Comparison of ENCODE assay signal across 9 mouse cellular contexts in the genomic region with DNA sequence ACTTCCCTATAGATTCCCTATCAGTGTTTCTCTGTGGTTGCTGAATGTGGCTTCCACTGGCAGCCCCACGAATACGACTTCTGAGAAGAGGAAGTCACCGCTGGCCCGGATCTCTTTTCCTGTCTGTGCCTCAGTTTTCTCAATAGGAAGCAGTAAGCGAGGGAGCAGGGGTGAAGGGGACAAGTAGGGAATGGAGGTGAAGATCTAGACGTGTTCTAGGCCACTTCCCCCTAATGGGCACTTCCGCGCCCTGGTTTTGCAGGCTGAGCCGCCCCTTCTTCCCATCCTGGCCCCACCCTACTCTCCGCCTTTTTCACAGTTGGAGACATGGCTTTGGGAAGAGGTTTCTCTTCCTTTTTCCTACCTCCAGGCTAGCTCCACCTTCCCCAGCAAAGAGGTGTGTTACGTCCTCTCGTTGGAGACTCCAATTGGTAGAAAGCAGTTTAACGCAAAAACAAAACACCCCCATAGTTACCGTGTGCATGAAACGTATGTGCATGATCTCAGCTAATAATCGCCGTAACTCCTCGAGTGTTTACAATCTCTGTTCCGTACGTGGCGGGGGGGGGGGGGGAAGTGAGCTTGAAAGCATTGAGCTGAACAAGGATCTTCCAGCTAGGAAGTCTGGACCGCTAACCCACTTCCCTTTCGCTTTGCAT. TPM values are rescaled to one million over a fixed set of nuclear protein-coding genes. Genes with fewer than 3 reads are reported as not detected.
DNase-seq lines count a peak whose midpoint lies in the region; ATAC-seq and TF ChIP-seq lines count a peak whose summit lies in the region.
"Had no signal": no experiment of that assay in that cellular context is flagged by ENCODE, and none has a peak within 500 bp of the region (broad histone marks: within the 10 kb centered on the region; RNA-seq: fewer than 3 reads in every experiment).

No protein-coding gene starts in this region.

- H3K4me2 ChIP-seq in heart, embryonic 11.5 days = peak overlapping the region; percentile 98
- H3K4me2 ChIP-seq in lung, postnatal 0 days (replicated peaks; ENCODE audit: low read depth, low read length) = peak overlapping the region; percentile 96

- H3K9ac ChIP-seq in heart, embryonic 11.5 days (ENCODE audit: low read depth, low read length) = peak overlapping the region; percentile 79
- peak overlapping the region; percentile 63 for H3K9ac ChIP-seq in lung, postnatal 0 days (replicated peaks; ENCODE audit: low read depth)

- no peak; the same call in 1 of the 2 replicates for TF ChIP-seq EP300 in lung, postnatal 0 days (IDR thresholded peaks at IDR 0.05)

- peaks cover 2% of the 10 kb centered on the region; the same call in 1 of the 2 replicates for H3K27me3 ChIP-seq in heart, embryonic 11.5 days (ENCODE audit: control insufficient read depth, insufficient read depth, low read length)
- H3K27me3 ChIP-seq in lung, postnatal 0 days (replicated peaks; ENCODE audit: insufficient read depth, low read length) = no peaks in the 10 kb centered on the region

- WGBS in heart, embryonic 11.5 days (ENCODE audit: insufficient replicate concordance) = 3% methylated on average over 23 of the region's 23 CpGs
- under 1% methylated on average over 23 of the region's 23 CpGs for WGBS in lung, postnatal 0 days

- H3K36me3 ChIP-seq in heart, embryonic 11.5 days (ENCODE audit: control insufficient read depth, insufficient read depth, low read length) = no peaks in the 10 kb centered on the region
- H3K36me3 ChIP-seq in lung, postnatal 0 days (ENCODE audit: insufficient read depth, low read length) = no peaks in the 10 kb centered on the region

- peak overlapping the region; percentile 76 for H3K4me3 ChIP-seq in heart, embryonic 11.5 days (ENCODE audit: low read depth, low read length)
- peak overlapping the region; percentile 63 for H3K4me3 ChIP-seq in lung, postnatal 0 days (ENCODE audit: low read depth, low read length)

- no peaks in the 10 kb centered on the region for H3K9me3 ChIP-seq in heart, embryonic 11.5 days (replicated peaks; ENCODE audit: control insufficient read depth, low read length)
- H3K9me3 ChIP-seq in lung, postnatal 0 days (ENCODE audit: low read length) = no peaks in the 10 kb centered on the region

- peak; percentile 41 for TF ChIP-seq CTCF in lung, postnatal 0 days (IDR thresholded peaks at IDR 0.05)

- peak; percentile 53 for ATAC-seq in CD4-positive, CD25-positive, alpha-beta regulatory T cell, adult 4 months
- ATAC-seq in activated CD4-positive, CD25-positive, alpha-beta regulatory T cell, adult 4 months = peak; percentile 44
- ATAC-seq in heart, embryonic 11.5 days (replicated peaks; ENCODE audit: insufficient number of reproducible peaks, low FRiP score, low TSS enrichment) = peak; percentile 22
- peak; percentile 67 for ATAC-seq in lung, postnatal 0 days

- H3K4me1 ChIP-seq in heart, embryonic 11.5 days (ENCODE audit: control insufficient read depth, insufficient read depth, low read length) = peaks cover 9% of the 10 kb centered on the region; the same call in 1 of the 2 replicates
- H3K4me1 ChIP-seq in lung, postnatal 0 days (ENCODE audit: insufficient read depth, low read depth, low read length) = peaks cover 4% of the 10 kb centered on the region; the same call in 1 of the 2 replicates

- H3K27ac ChIP-seq in heart, embryonic 11.5 days (ENCODE audit: low read depth, low read length) = peak overlapping the region; percentile 81
- H3K27ac ChIP-seq in lung, postnatal 0 days (ENCODE audit: low read length) = peak overlapping the region; percentile 98

- peak; percentile 53 for DNase-seq in embryo, embryonic 11 days
- peak; percentile 89 for DNase-seq in kidney, adult 9 months
- DNase-seq in lung, postnatal 0 days (ENCODE audit: low spot score) = peak; percentile 96
- peak; percentile 62 for DNase-seq in ovary, postnatal 36 days (ENCODE audit: low spot score)
- no peak for DNase-seq in layer of hippocampus, postnatal 25 days (ENCODE audit: extremely low spot score in 1 of 2, low spot score in 1 of 2)

RNA-seq across cellular contexts. Expression of a gene that starts 13.5 kb away (rescaled TPM):
- under 1 TPM; 0.33 to 0.42 TPM for polyA plus RNA-seq in CD4-positive, CD25-positive, alpha-beta regulatory T cell, adult 4 months (2017; shearing (Covaris generic))
- polyA plus RNA-seq in activated CD4-positive, CD25-positive, alpha-beta regulatory T cell, adult 4 months (2017; shearing (Covaris generic)) = under 1 TPM; 0.08 to 0.12 TPM
- 4.7 and 7.0 TPM in 2 replicates for polyA plus RNA-seq in heart, embryonic 11.5 days (2014; fragmentation: Nextera tagmentation; extraction: Ambion mirVana)
- 15.3 and 17.0 TPM in 2 replicates for polyA plus RNA-seq in lung, postnatal 0 days (2015; fragmentation: Nextera tagmentation; extraction: Ambion mirVana)
- total RNA-seq in layer of hippocampus, postnatal 25 days (2021) = 100 to 1,000 TPM; 592 to 599 TPM

RNA-seq across cellular contexts. Expression of a gene that starts 17.7 kb away (rescaled TPM):
- polyA plus RNA-seq in CD4-positive, CD25-positive, alpha-beta regulatory T cell, adult 4 months (2017; shearing (Covaris generic)) = not detected
- under 1 TPM in 1 of 2 experiments, not detected in 1; 0.08 TPM for polyA plus RNA-seq in activated CD4-positive, CD25-positive, alpha-beta regulatory T cell, adult 4 months (2017; shearing (Covaris generic))
- 0.59 and 0.77 TPM in 2 replicates for polyA plus RNA-seq in heart, embryonic 11.5 days (2014; fragmentation: Nextera tagmentation; extraction: Ambion mirVana)
- polyA plus RNA-seq in lung, postnatal 0 days (2015; fragmentation: Nextera tagmentation; extraction: Ambion mirVana) = not detected in 2 replicates
- total RNA-seq in layer of hippocampus, postnatal 25 days (2021) = 10 to 100 TPM; 59.0 to 68.9 TPM

RNA-seq across cellular contexts. Expression of a gene that starts 29.6 kb away (rescaled TPM):
- not detected for polyA plus RNA-seq in CD4-positive, CD25-positive, alpha-beta regulatory T cell, adult 4 months (2017; shearing (Covaris generic))
- polyA plus RNA-seq in activated CD4-positive, CD25-positive, alpha-beta regulatory T cell, adult 4 months (2017; shearing (Covaris generic)) = under 1 TPM in 1 of 2 experiments, not detected in 1; 0.15 TPM
- polyA plus RNA-seq in heart, embryonic 11.5 days (2014; fragmentation: Nextera tagmentation; extraction: Ambion mirVana) = 0.09 TPM in 1 of 2 replicates, not detected in the other
- 0.04 TPM in 2 replicates for polyA plus RNA-seq in lung, postnatal 0 days (2015; fragmentation: Nextera tagmentation; extraction: Ambion mirVana)
- total RNA-seq in layer of hippocampus, postnatal 25 days (2021) = 10 to 100 TPM; 84.0 to 88.1 TPM

RNA-seq across cellular contexts. Expression of a gene that starts 49.9 kb away (rescaled TPM):
- 1 to 10 TPM; 3.8 to 5.5 TPM for polyA plus RNA-seq in CD4-positive, CD25-positive, alpha-beta regulatory T cell, adult 4 months (2017; shearing (Covaris generic))
- polyA plus RNA-seq in activated CD4-positive, CD25-positive, alpha-beta regulatory T cell, adult 4 months (2017; shearing (Covaris generic)) = 1 to 10 TPM; 3.4 to 3.8 TPM
- 22.8 and 24.0 TPM in 2 replicates for polyA plus RNA-seq in heart, embryonic 11.5 days (2014; fragmentation: Nextera tagmentation; extraction: Ambion mirVana)
- 30.0 and 32.4 TPM in 2 replicates for polyA plus RNA-seq in lung, postnatal 0 days (2015; fragmentation: Nextera tagmentation; extraction: Ambion mirVana)
- total RNA-seq in layer of hippocampus, postnatal 25 days (2021) = 100 to 1,000 TPM; 253 to 278 TPM

RNA-seq across cellular contexts. Expression of a gene that starts 53.2 kb away (rescaled TPM):
- not detected for polyA plus RNA-seq in CD4-positive, CD25-positive, alpha-beta regulatory T cell, adult 4 months (2017; shearing (Covaris generic))
- polyA plus RNA-seq in activated CD4-positive, CD25-positive, alpha-beta regulatory T cell, adult 4 months (2017; shearing (Covaris generic)) = not detected
- 0.31 and 0.35 TPM in 2 replicates for polyA plus RNA-seq in heart, embryonic 11.5 days (2014; fragmentation: Nextera tagmentation; extraction: Ambion mirVana)
- 0.04 and 0.05 TPM in 2 replicates for polyA plus RNA-seq in lung, postnatal 0 days (2015; fragmentation: Nextera tagmentation; extraction: Ambion mirVana)
- not detected for total RNA-seq in layer of hippocampus, postnatal 25 days (2021)
- total RNA-seq: layer of hippocampus, adult 8-10 months had no signal

Comparison
In these comparisons a context has a peak if more than half of its experiments do, and no peak if none do; other contexts are left out.
1. DNase-seq: peak in embryo, embryonic 11 days (single experiment), kidney, adult 9 months (single experiment), lung, postnatal 0 days (single experiment) and ovary, postnatal 36 days (single experiment); none in layer of hippocampus, postnatal 25 days (0 of 2).
2. Peak in every context shown above with its lines, with median percentiles within 50 percentile points of each other: ATAC-seq.